Mouse (Mus musculus) kidney, adult 2 months (tissue): ENCODE measurements around the gene Mup4. TPM values are rescaled to one million over a fixed set of nuclear protein-coding genes. Genes with fewer than 3 reads are reported as not detected.
"Not testable (repeated sequence)": the region's sequence is repeated elsewhere in the genome, so short reads cannot be mapped to it uniquely, and the experiment has no call there.

Source experiments
- DNase-seq: peaks from one replicate; pipeline ENCODE4 v3.0.0; 2021
- H3K27ac ChIP-seq: fragments of 200-500 bp; 2 replicates; pipeline ENCODE4 v1.5.1; 2012; ENCODE audit warnings: low read depth, low read length, control low read depth, inconsistent platforms; ENCODE audit not compliant: insufficient read depth
- H3K27me3 ChIP-seq: fragments of 200-500 bp; replicated peaks from 2 replicates; pipeline ENCODE4 v1.6.1; 2012; ENCODE audit warnings: mild to moderate bottlenecking, moderate library complexity, low read length, inconsistent platforms; ENCODE audit not compliant: control insufficient read depth, insufficient read depth
- H3K36me3 ChIP-seq: fragments of 200-500 bp; 2 replicates; pipeline ENCODE4 v1.6.1; 2012; ENCODE audit warnings: mild to moderate bottlenecking, moderate library complexity, low read length, inconsistent platforms; ENCODE audit not compliant: control insufficient read depth, insufficient read depth
- H3K4me1 ChIP-seq: fragments of 200-500 bp; 2 replicates; pipeline ENCODE4 v1.6.1; 2011; ENCODE audit warnings: low read length; ENCODE audit not compliant: control insufficient read depth, insufficient read depth
- H3K4me3 ChIP-seq: fragments of 200-500 bp; 2 replicates; pipeline ENCODE4 v1.5.1; 2011; ENCODE audit warnings: mild to moderate bottlenecking, low read depth, low read length, control low read depth; ENCODE audit not compliant: insufficient read depth
- CTCF ChIP-seq: fragments of 200-500 bp; conservative IDR thresholded peaks from 2 replicates; pipeline ENCODE4 v1.5.1; 2011; ENCODE audit warnings: low read depth, mild to moderate bottlenecking, control low read depth, low read length, moderate library complexity, mixed read lengths; ENCODE audit not compliant: insufficient read depth, insufficient read length
- POLR2A ChIP-seq: fragments of 200-500 bp; IDR thresholded peaks from one replicate; pipeline ENCODE4 v1.6.1; 2011; ENCODE audit warnings: low read depth, low read length, control low read depth
- whole genome bisulfite sequencing: fragments of 180-500 bp; shearing (Covaris S2); methylation state at CpG from one replicate; pipeline ENCODE4 v1.1.7; 2018; 5-methylcytosine and 5-hydroxymethylcytosine counted together
- polyA plus RNA-seq: library from polyadenylated mRNA; depleted of rRNA; stranded (reverse); fragments of >200 nt; gene quantifications from 2 replicates; pipeline ENCODE4 v1.2.3, GENCODE M21; 2012; rRNA removed

Mup4 gene
- polyA plus RNA-seq = not detected in 2 replicates

- Histone ChIP-seq H3K27ac (no peak within 1 kb of the TSS), H3K4me1 (no peaks in the 10 kb centered on the region), H3K27me3 (no peaks in the 10 kb centered on the region), H3K4me3 (no peak within 1 kb of the TSS), H3K36me3 (no peaks in the 10 kb centered on the region)
- DNase-seq = no peak
- TF ChIP-seq POLR2A = no peak
- 70% methylated on average over 3 of the region's 3 CpGs for WGBS
Measured at GRCm38 (mm10) chr4:59960610-59961009, at the start of gene Mup4. Gene Mup4 (minus strand): TSS chr4:59960710.

- DNase-seq = not testable (repeated sequence)
Measured at GRCm38 (mm10) chr4:59997894-59998293, 37.4 kb upstream of the Mup4 start.

GRCm38 (mm10) chr4:59963405-59964344 is 3.2 kb upstream of the Mup4 start, which contains the start of gene Mup6:
Gene Mup6 (plus strand): TSS chr4:59964294.
- no peak for DNase-seq
- H3K4me1 ChIP-seq = no peaks in the 10 kb centered on the region
- TF ChIP-seq POLR2A (no peak), CTCF (no peak)
- H3K27ac ChIP-seq = no peak within 1 kb of the TSS
- H3K4me3 ChIP-seq = no peak within 1 kb of the TSS
- H3K36me3 ChIP-seq = no peaks in the 10 kb centered on the region
- whole genome bisulfite sequencing = 38% methylated on average over 3 of the region's 3 CpGs
- H3K27me3 ChIP-seq = no peaks in the 10 kb centered on the region

More at GRCm38 (mm10) chr4:59997894-59998293, 37.4 kb upstream of the Mup4 start:
- not testable (repeated sequence) for H3K4me3 ChIP-seq, H3K36me3 ChIP-seq, H3K27ac ChIP-seq, H3K4me1 ChIP-seq, H3K27me3 ChIP-seq

- no peak for DNase-seq
- WGBS = 62% methylated on average over 2 of the region's 2 CpGs
- Histone ChIP-seq H3K4me1 (no peaks in the 10 kb centered on the region), H3K4me3 (no peak overlapping the region), H3K27ac (no peak overlapping the region), H3K27me3 (no peaks in the 10 kb centered on the region), H3K36me3 (no peaks in the 10 kb centered on the region)
- TF ChIP-seq POLR2A (no peak), CTCF (no peak)
Measured at GRCm38 (mm10) chr4:59937543-59937942, 23.0 kb downstream of the Mup4 start.

GRCm38 (mm10) chr4:59932505-59933281 is 27.8 kb downstream of the Mup4 start:
- peak; percentile 27 for TF ChIP-seq CTCF
- no peak for TF ChIP-seq POLR2A
- no peaks in the 10 kb centered on the region for H3K4me1 ChIP-seq
- H3K27me3 ChIP-seq = no peaks in the 10 kb centered on the region
- 56% methylated on average over 6 of the region's 6 CpGs for WGBS
- H3K27ac ChIP-seq = no peak overlapping the region
- H3K36me3 ChIP-seq = no peaks in the 10 kb centered on the region
- DNase-seq = peak; percentile 41
- H3K4me3 ChIP-seq = no peak overlapping the region

GRCm38 (mm10) chr4:59928347-59928746 is 32.2 kb downstream of the Mup4 start:
- 16% methylated on average over 6 of the region's 6 CpGs for WGBS
- no peak overlapping the region for H3K27ac ChIP-seq
- TF ChIP-seq CTCF = peak; percentile 73
- TF ChIP-seq POLR2A = no peak

GRCm38 (mm10) chr4:59927666-59928065 is 32.8 kb downstream of the Mup4 start:
- Histone ChIP-seq H3K27me3 (no peaks in the 10 kb centered on the region), H3K4me1 (no peaks in the 10 kb centered on the region), H3K36me3 (no peaks in the 10 kb centered on the region), H3K27ac (no peak overlapping the region), H3K4me3 (no peak overlapping the region)
- DNase-seq = no peak
- 72% methylated on average over 3 of the region's 3 CpGs for WGBS
- TF ChIP-seq CTCF (no peak), POLR2A (no peak)

More at GRCm38 (mm10) chr4:59928347-59928746, 32.2 kb downstream of the Mup4 start:
- no peaks in the 10 kb centered on the region for H3K4me1 ChIP-seq
- no peaks in the 10 kb centered on the region for H3K36me3 ChIP-seq
- peak; percentile 83 for DNase-seq
- no peak overlapping the region for H3K4me3 ChIP-seq
- H3K27me3 ChIP-seq = no peaks in the 10 kb centered on the region
